Mouse (Mus musculus) embryonic fibroblast, embryonic 13.5 days (primary cell): ENCODE measurements around the gene Cped1. TPM values are rescaled to one million over a fixed set of nuclear protein-coding genes. Genes with fewer than 3 reads are reported as not detected.

Experiments used
- H3K27ac ChIP-seq: 2 replicates; pipeline ENCODE4 v1.5.1; 2012; ENCODE audit warnings: low read length, control low read depth, inconsistent platforms; ENCODE audit not compliant: insufficient read depth
- H3K4me1 ChIP-seq: 2 replicates; pipeline ENCODE4 v1.6.1; 2011; ENCODE audit warnings: low read length; ENCODE audit not compliant: control insufficient read depth, insufficient read depth
- H3K4me3 ChIP-seq: 2 replicates; pipeline ENCODE4 v1.5.1; 2011; ENCODE audit warnings: mild to moderate bottlenecking, control low read depth, low read length; ENCODE audit not compliant: insufficient read depth
- CTCF ChIP-seq: IDR thresholded peaks from 2 replicates; pipeline ENCODE4 v1.5.1; 2011; ENCODE audit warnings: mild to moderate bottlenecking, control low read depth, low read length, moderate library complexity, borderline replicate concordance; ENCODE audit not compliant: insufficient read depth
- POLR2A ChIP-seq: IDR thresholded peaks from 2 replicates; pipeline ENCODE4 v1.6.1; 2011; ENCODE audit warnings: low read depth, mild to moderate bottlenecking, control low read depth, low read length, moderate library complexity
- polyA plus RNA-seq: library from polyadenylated mRNA; stranded (reverse); fragments of >200 nt; gene quantifications from 2 replicates; pipeline ENCODE4 v1.2.4, GENCODE M21; 2011; ENCODE audit warnings: low read depth; ENCODE audit not compliant: missing spikeins, insufficient read length

Gene Cped1
- polyA plus RNA-seq, 1 experiment: 34.4 TPM

DNA sequence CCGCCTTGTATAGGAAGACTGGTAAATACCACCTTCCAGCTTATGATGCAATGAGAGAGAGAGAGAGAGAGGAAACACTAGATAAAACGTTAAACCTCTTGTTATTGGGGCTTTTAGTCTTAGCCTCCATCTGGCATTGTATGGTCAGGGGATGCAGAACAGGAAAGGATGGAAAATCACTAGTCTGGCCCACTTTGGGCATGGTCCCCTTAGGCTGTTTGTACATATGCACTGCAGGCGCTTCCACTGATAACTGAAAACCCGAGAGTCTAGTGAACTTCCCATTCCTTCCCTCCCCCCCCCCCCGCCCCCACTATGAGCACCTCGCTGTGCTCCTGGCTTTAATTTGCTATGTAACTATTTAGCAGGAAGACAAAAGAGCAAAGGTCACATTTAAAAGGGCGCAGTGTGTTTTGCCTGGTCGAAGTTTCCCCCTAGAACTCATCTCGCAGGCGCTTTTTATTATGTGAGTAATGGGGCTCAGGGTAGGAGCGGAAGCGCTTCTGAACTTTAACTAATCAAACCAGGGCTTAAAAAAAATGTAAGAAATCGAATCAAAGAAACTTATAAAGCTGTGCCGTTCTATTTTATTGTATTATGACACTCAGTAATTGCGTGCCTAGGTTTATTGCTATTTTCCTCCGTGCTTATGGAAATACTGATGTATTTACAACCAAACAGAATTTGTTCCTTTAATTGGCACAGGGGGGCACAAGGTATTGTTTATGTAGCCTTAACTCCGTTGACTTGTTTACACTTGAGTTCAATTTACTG lies 40.1 kb downstream of the Cped1 start:
- Histone ChIP-seq H3K27ac (peak overlapping the region; percentile 91), H3K4me1 (peaks cover under 1% of the 10 kb centered on the region; the same call in 1 of the 2 replicates), H3K4me3 (peak overlapping the region; percentile 14; the same call in 1 of the 2 replicates)
- no peak for TF ChIP-seq CTCF
- TF ChIP-seq POLR2A: no peak

DNA sequence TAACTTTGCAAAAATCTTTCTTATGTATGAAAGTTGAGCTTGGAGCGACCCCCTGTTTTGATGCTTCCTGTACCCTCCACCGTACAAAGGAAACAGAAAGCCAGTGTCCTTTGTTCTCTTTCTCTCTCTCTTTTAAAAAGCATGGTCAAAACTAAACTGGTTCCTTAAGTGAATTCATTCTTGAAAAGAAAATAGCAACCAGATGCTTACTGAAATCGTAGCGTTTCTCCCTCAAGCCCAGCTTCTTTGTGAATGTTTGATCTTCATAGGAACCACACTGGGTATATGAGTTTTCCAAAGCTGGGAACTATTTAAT lies 40.6 kb downstream of the Cped1 start:
- no peaks in the 10 kb centered on the region; the same call in 1 of the 2 replicates for H3K4me1 ChIP-seq

DNA sequence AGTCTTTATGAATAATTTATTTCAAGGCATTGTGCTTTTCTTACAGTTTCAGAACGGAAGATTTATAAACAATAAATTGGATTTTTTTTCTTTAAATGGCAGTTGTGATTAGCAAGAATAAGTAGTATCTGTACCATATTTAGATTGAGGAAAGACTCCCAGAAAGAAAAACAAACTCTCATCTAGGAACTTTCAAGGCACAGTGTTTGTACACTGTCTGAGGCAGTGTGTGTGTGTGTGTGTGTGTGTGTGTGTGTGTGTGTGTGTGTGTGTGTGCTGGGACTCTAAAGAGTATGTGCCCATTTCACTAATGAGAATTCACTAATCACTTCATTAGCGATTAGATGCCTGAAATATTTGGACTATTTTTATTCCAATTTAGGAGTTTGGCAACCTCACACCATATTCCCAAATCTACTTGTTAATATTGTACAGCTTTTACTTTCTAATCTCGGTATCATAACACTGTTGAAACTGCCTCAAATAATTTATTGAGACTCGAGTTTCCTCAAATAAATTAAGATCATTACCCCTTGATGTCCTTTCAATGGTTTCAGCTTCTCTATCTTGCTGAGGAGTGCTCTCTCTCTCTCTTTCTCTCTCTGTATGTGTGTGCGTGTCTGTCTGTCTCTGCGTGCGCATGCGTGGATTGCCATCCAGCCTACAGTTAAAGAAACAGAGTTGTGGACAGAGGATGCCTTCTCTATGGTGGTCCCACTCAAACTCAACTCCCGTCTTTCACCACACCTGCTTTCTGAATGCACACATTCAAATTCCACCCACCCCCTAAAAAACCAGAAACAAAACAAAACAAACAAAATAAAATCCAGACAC lies 41.3 kb downstream of the Cped1 start:
- TF ChIP-seq CTCF (no peak), POLR2A (no peak)
- H3K4me1 ChIP-seq: no peaks in the 10 kb centered on the region; the same call in 1 of the 2 replicates
- H3K27ac ChIP-seq: no peak overlapping the region
- H3K4me3 ChIP-seq: no peak overlapping the region

More for the DNA sequence above, 40.6 kb downstream of the Cped1 start:
- Histone ChIP-seq H3K27ac (peak overlapping the region; percentile 91), H3K4me3 (peak overlapping the region; percentile 14; the same call in 1 of the 2 replicates)
- no peak for TF ChIP-seq CTCF
- no peak for TF ChIP-seq POLR2A

DNA sequence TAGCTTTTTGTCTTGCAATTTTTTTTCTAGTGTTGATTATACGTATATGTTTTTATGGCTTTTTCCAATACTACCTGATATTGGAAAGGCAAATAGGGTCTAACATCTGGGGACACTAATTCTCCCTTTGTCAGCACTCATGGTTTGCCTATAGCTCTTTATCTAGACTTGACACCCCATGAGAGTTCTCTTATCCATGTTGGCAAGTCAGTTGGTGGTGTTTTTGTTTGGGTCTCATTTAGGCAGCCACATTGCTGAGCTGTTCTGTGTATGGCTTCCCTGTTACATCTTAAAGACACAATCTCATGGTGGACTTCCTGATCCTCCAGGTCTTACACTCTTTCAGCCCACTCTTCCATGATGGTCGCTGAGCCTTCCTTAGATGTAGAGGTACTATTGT lies 42.1 kb downstream of the Cped1 start:
- Histone ChIP-seq H3K27ac (no peak overlapping the region), H3K4me1 (no peaks in the 10 kb centered on the region; the same call in 1 of the 2 replicates)

DNA sequence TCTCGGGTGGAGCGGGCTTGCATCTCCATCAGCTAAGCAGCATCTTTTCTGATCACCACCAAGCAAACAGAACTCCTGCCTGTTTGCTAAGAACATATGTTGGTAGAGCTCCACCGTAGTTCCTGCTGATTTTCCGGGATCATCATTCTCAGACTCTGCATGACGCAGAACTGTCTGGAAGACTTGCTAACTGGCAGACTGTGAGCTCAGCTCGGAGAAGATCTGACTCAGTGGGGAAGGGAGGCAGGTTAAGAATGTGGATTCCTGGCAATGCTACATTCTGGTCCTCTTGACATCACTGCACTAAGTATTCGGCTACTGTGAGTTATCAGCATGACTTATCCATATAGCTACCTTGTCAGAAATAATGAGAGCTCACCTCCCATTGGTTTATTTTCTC lies 44.7 kb downstream of the Cped1 start:
- TF ChIP-seq POLR2A (no peak), CTCF (no peak)
- H3K4me1 ChIP-seq: peaks cover 3% of the 10 kb centered on the region
- peak overlapping the region; percentile 63 for H3K27ac ChIP-seq
- no peak overlapping the region for H3K4me3 ChIP-seq

More for the DNA sequence above, 42.1 kb downstream of the Cped1 start:
- TF ChIP-seq CTCF (no peak), POLR2A (no peak)
- H3K4me3 ChIP-seq: no peak overlapping the region

DNA sequence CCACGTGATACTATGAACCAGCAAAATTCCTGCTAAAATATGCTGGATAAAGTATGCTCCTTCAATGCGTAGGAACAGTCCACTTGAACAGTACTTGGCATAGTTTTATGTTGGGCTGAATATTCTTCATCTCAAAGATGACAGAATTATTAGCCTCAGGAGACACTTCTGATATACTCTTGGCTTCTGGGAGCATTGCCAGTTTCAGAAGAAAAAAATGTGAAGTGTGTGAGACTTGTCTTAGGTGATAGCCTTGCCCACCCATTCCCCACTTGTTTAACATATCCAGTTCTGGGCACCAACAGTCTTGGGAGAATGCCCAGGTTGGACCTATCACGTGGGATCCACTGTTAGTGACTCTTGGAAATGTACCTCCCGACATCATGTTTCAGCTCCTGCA lies 47.5 kb downstream of the Cped1 start:
- Histone ChIP-seq H3K4me1 (peaks cover 3% of the 10 kb centered on the region; the same call in 1 of the 2 replicates), H3K27ac (no peak overlapping the region), H3K4me3 (no peak overlapping the region)
- TF ChIP-seq CTCF (no peak), POLR2A (no peak)

DNA sequence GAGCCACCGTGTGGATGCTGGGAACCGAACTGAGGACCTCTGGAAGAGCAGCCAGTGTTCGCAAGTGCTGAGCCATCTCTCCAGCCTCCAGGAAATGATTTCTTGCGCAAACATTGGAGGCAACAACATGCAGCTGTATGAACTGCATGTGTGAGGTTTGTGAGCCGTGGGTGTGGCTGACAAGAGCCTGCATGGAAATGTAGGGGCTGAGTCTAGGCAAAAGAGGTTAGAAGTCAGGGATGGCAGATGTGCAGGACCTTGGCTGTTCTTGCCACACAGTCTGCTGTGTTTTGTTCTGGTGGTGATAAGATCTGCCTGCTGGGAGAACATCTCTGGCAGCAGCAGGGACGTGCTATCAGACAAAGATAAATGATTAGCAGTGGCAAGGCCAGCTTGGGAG lies 49.7 kb downstream of the Cped1 start:
- TF ChIP-seq POLR2A (no peak), CTCF (no peak)
- H3K27ac ChIP-seq: no peak overlapping the region

DNA sequence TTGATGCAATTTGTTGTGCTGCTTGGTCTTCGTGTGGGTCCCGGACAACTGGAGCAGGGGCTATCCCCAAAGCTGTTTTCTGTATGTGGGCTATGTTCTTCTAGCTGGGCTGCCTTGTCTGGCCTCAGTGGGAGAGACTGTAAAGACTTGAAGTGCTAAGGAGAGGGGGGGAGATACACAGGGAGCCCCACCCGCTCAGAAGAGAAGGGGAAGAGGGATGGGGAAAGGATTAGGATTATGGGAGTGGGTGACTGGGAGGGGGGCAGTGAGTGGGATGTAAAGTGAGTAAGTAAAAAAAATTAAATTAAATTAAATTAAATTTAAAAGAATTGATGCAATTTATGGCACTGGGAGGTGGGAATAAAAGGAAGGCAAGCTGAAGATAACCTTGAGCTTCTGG lies 50.2 kb downstream of the Cped1 start:
- Histone ChIP-seq H3K4me3 (no peak overlapping the region), H3K4me1 (peaks cover 3% of the 10 kb centered on the region; the same call in 1 of the 2 replicates), H3K27ac (no peak overlapping the region)
- no peak for TF ChIP-seq POLR2A
- TF ChIP-seq CTCF: no peak

More for the DNA sequence above, 49.7 kb downstream of the Cped1 start:
- H3K4me3 ChIP-seq: no peak overlapping the region
- peaks cover 3% of the 10 kb centered on the region; the same call in 1 of the 2 replicates for H3K4me1 ChIP-seq

DNA sequence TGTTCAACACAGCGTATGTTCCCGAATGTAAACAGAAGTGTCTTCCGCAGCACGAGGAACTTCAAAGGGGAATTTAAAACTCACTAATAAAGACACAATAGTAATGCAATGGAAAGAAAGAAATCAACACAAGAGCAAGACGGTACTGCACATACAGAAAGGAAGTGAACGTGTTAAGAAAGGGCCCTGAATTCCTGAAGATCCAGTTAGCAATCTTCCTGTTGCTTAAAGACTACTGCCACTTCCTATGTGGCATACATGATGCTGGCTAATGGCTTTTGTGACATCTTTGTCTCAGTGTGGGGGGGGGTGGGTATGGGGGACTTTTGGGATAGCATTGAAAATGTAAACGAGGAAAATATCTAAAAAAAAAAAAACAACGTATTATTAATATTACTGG lies 50.7 kb downstream of the Cped1 start:
- no peak overlapping the region for H3K4me3 ChIP-seq
- TF ChIP-seq CTCF (no peak), POLR2A (no peak)
- no peak overlapping the region for H3K27ac ChIP-seq

More for the DNA sequence above, 50.7 kb downstream of the Cped1 start:
- H3K4me1 ChIP-seq: peaks cover 3% of the 10 kb centered on the region; the same call in 1 of the 2 replicates
